14 mouse cellular contexts compared by ENCODE assay signal in genomic region chr10:40881236-40881635, GRCm38 (mm10). TPM values are rescaled to one million over a fixed set of nuclear protein-coding genes. Genes with fewer than 3 reads are reported as not detected.
A peak's percentile ranks its signal among the peaks of the same experiment; 100 is the strongest.
DNase-seq lines count a peak whose midpoint lies in the region; ATAC-seq and TF ChIP-seq lines count a peak whose summit lies in the region.
"Had no signal": no experiment of that assay in that cellular context is flagged by ENCODE, and none has a peak within 500 bp of the region (broad histone marks: within the 10 kb centered on the region; RNA-seq: fewer than 3 reads in every experiment).

No protein-coding gene starts in this region.

- no peak for DNase-seq in forebrain, postnatal 0 days
- DNase-seq in layer of hippocampus, adult 2 months (ENCODE audit: low spot score in 2 of 2) = no peak
- DNase-seq in layer of hippocampus, postnatal 36 days = no peak
- peak; percentile 29 for DNase-seq in MN1 (ENCODE audit: low spot score)
- DNase-seq in liver, embryonic 14.5 days (ENCODE audit: low read depth in 3 of 3, low spot score in 3 of 3) = no peak
- no peak for DNase-seq in retina, embryonic 14.5 days (ENCODE audit: low spot score)
- DNase-seq in c-Kit-positive CD71-positive TER-119-positive erythroid progenitor cells, embryonic 14.5 days (ENCODE audit: low spot score) = no peak
- DNase-seq: cerebellum, adult 9-11 months; gastrocnemius, postnatal 25 days; kidney, adult 11 months had no signal

- no peak overlapping the region for H3K9ac ChIP-seq in forebrain, postnatal 0 days
- no peak overlapping the region for H3K9ac ChIP-seq in forebrain, embryonic 15.5 days (replicated peaks)
- no peak overlapping the region for H3K9ac ChIP-seq in liver, embryonic 14.5 days (replicated peaks)
- H3K9ac ChIP-seq: limb, embryonic 15.5 days had no signal

- peak overlapping the region; percentile 53; the same call in 1 of the 2 replicates for H3K4me2 ChIP-seq in forebrain, postnatal 0 days (ENCODE audit: low read depth)
- no peak overlapping the region for H3K4me2 ChIP-seq in forebrain, embryonic 15.5 days (replicated peaks)
- H3K4me2 ChIP-seq in liver, embryonic 14.5 days (ENCODE audit: low read depth) = peak overlapping the region; percentile 98

- no peak overlapping the region for H3K27ac ChIP-seq in forebrain, postnatal 0 days (ENCODE audit: low read depth, low read length)
- no peak overlapping the region for H3K27ac ChIP-seq in forebrain, embryonic 15.5 days (replicated peaks)
- H3K27ac ChIP-seq in layer of hippocampus, adult 2 months = peak overlapping the region; percentile 100
- no peak overlapping the region for H3K27ac ChIP-seq in liver, embryonic 14.5 days
- H3K27ac ChIP-seq: limb, embryonic 15.5 days had no signal

- no peaks in the 10 kb centered on the region for H3K27me3 ChIP-seq in forebrain, postnatal 0 days (ENCODE audit: insufficient read depth, low read length)
- no peaks in the 10 kb centered on the region for H3K27me3 ChIP-seq in forebrain, embryonic 15.5 days
- H3K27me3 ChIP-seq in liver, embryonic 14.5 days (ENCODE audit: control insufficient read depth, insufficient read depth, low read length) = peaks cover 21% of the 10 kb centered on the region
- H3K27me3 ChIP-seq: limb, embryonic 15.5 days; Patski had no signal

- no peak overlapping the region for H3K4me3 ChIP-seq in forebrain, postnatal 0 days (ENCODE audit: low read depth, low read length)
- H3K4me3 ChIP-seq in forebrain, embryonic 15.5 days = no peak overlapping the region
- H3K4me3 ChIP-seq in layer of hippocampus, adult 2 months = peak overlapping the region; percentile 81
- H3K4me3 ChIP-seq in liver, embryonic 14.5 days (ENCODE audit: insufficient read depth in 1 of 2, low read depth in 2 of 2, low read length in 2 of 2) = no peak overlapping the region

- no peak for TF ChIP-seq CTCF in forebrain, postnatal 0 days (IDR thresholded peaks at IDR 0.05; ENCODE audit: low read depth)
- no peak for TF ChIP-seq CTCF in layer of hippocampus, adult 2 months (conservative IDR thresholded peaks at IDR 0.05)
- TF ChIP-seq CTCF in liver, embryonic 14.5 days (IDR thresholded peaks at IDR 0.05; ENCODE audit: low read depth) = no peak

- no peaks in the 10 kb centered on the region for H3K36me3 ChIP-seq in forebrain, postnatal 0 days (ENCODE audit: insufficient read depth)
- H3K36me3 ChIP-seq in forebrain, embryonic 15.5 days = peaks cover 3% of the 10 kb centered on the region; the same call in 1 of the 2 replicates
- H3K36me3 ChIP-seq in liver, embryonic 14.5 days (replicated peaks; ENCODE audit: control insufficient read depth, insufficient read depth, low read depth) = no peaks in the 10 kb centered on the region
- H3K36me3 ChIP-seq: limb, embryonic 15.5 days had no signal

- ATAC-seq in forebrain, postnatal 0 days = no peak
- no peak for ATAC-seq in forebrain, embryonic 15.5 days (replicated peaks)
- ATAC-seq in liver, embryonic 14.5 days (ENCODE audit: insufficient read depth) = no peak
- ATAC-seq: Patski had no signal

- H3K4me1 ChIP-seq in forebrain, postnatal 0 days (ENCODE audit: insufficient read depth) = peaks cover 15% of the 10 kb centered on the region
- H3K4me1 ChIP-seq in forebrain, embryonic 15.5 days = peaks cover 31% of the 10 kb centered on the region
- H3K4me1 ChIP-seq in liver, embryonic 14.5 days (replicated peaks; ENCODE audit: control insufficient read depth in 2 of 2, insufficient read depth in 2 of 2, low read length in 1 of 2) = no peaks in the 10 kb centered on the region; a peak in 1 of 4 replicates

- WGBS in forebrain, postnatal 0 days = 72% methylated on average over 3 of the region's 3 CpGs
- WGBS in forebrain, embryonic 15.5 days = 76% methylated on average over 3 of the region's 3 CpGs
- 75% methylated on average over 3 of the region's 3 CpGs for WGBS in liver, embryonic 14.5 days (ENCODE audit: insufficient replicate concordance)

- no peak for TF ChIP-seq EP300 in liver, embryonic 14.5 days (IDR thresholded peaks at IDR 0.05; ENCODE audit: low read depth)

- no peaks in the 10 kb centered on the region for H3K9me3 ChIP-seq in forebrain, postnatal 0 days (ENCODE audit: low read length)
- H3K9me3 ChIP-seq in forebrain, embryonic 15.5 days = no peaks in the 10 kb centered on the region
- H3K9me3 ChIP-seq in liver, embryonic 14.5 days (ENCODE audit: control insufficient read depth, low read length) = no peaks in the 10 kb centered on the region
- H3K9me3 ChIP-seq: limb, embryonic 15.5 days; megakaryocyte, embryonic 14.5 days had no signal

RNA-seq across cellular contexts. Expression of gene Cdc40, which starts 1.9 kb away (rescaled TPM):
- total RNA-seq in forebrain, postnatal 0 days (2014; rRNA removed) = 20.6 and 26.5 TPM in 2 replicates
- 11.0 and 15.5 TPM in 2 replicates for polyA plus RNA-seq in forebrain, postnatal 0 days (2015; fragmentation: Nextera tagmentation; extraction: Ambion mirVana)
- polyA plus RNA-seq in forebrain, embryonic 15.5 days (2015; fragmentation: Nextera tagmentation; extraction: Ambion mirVana) = 32.3 and 33.2 TPM in 2 replicates
- 10 to 100 TPM; 67.1 to 73.9 TPM for total RNA-seq in layer of hippocampus, adult 2 months (2021)
- total RNA-seq in layer of hippocampus, postnatal 36 days (2021) = 10 to 100 TPM; 57.2 to 60.0 TPM
- polyA plus RNA-seq in liver, embryonic 14.5 days (2012; rRNA removed) = 7.2 and 8.9 TPM in 2 replicates
- polyA plus RNA-seq in liver, embryonic 14.5 days (2014; fragmentation: Nextera tagmentation; extraction: Ambion mirVana) = 11.1 and 12.5 TPM in 2 replicates

RNA-seq across cellular contexts. Expression of gene Wasf1, which starts 2.0 kb away (rescaled TPM):
- 24.4 and 31.0 TPM in 2 replicates for total RNA-seq in forebrain, postnatal 0 days (2014; rRNA removed)
- polyA plus RNA-seq in forebrain, postnatal 0 days (2015; fragmentation: Nextera tagmentation; extraction: Ambion mirVana) = 182 and 197 TPM in 2 replicates
- 84.7 and 85.8 TPM in 2 replicates for polyA plus RNA-seq in forebrain, embryonic 15.5 days (2015; fragmentation: Nextera tagmentation; extraction: Ambion mirVana)
- total RNA-seq in layer of hippocampus, adult 2 months (2021) = 100 to 1,000 TPM; 412 to 418 TPM
- 100 to 1,000 TPM; 390 TPM for total RNA-seq in layer of hippocampus, postnatal 36 days (2021)
- polyA plus RNA-seq in liver, embryonic 14.5 days (2012; rRNA removed) = 0.42 and 0.61 TPM in 2 replicates
- 0.59 and 0.67 TPM in 2 replicates for polyA plus RNA-seq in liver, embryonic 14.5 days (2014; fragmentation: Nextera tagmentation; extraction: Ambion mirVana)

Comparison
In these comparisons a context has a peak if more than half of its experiments do, and no peak if none do; other contexts are left out.
1. RNA of gene Wasf1, which starts 2.0 kb away (total RNA-seq): 412 to 418 TPM in layer of hippocampus, adult 2 months and 390 TPM in layer of hippocampus, postnatal 36 days; 24.4 to 31.0 TPM in forebrain, postnatal 0 days; every median in the first group is over 10 times any median in the second.